Mouse (Mus musculus): ENCODE measurements around the gene Ap1b1. TPM values are rescaled to one million over a fixed set of nuclear protein-coding genes. Genes with fewer than 3 reads are reported as not detected.
A peak's percentile ranks its signal among the peaks of the same experiment; 100 is the strongest.

Ap1b1 gene
- total and polyA plus RNA-seq, 3 experiments, result 38.6 to 57.8 (median 44.2) TPM

GRCm38 (mm10) chr11:4968376-4968775, 18.2 kb upstream of the Ap1b1 start:
- Histone ChIP-seq H3K4me3 (replicated peaks in 1 of 3; ENCODE audit: low read depth in 2 of 3, low read length in 2 of 3, poor library complexity in 1 of 3) (no peak overlapping the region), H3K4me2 (ENCODE audit: insufficient read depth, low read depth, poor library complexity, severe bottlenecking) (no peak overlapping the region), H3K27me3 (replicated peaks) (no peaks in the 10 kb centered on the region), H3K27ac (ENCODE audit: insufficient read depth, low read depth) (no peak overlapping the region), H3K36me3 (replicated peaks in 1 of 2; ENCODE audit: control insufficient read depth in 1 of 2, insufficient read depth in 1 of 2, low read length in 1 of 2) (no peaks in the 10 kb centered on the region), H3K4me1 (ENCODE audit: control insufficient read depth in 1 of 2, insufficient read depth in 2 of 2) (peaks cover 0 to 4% of the 10 kb centered on the region in 2 experiments; a peak in 3 of 4 replicates), H3K9ac (ENCODE audit: insufficient read depth, low read depth) (no peak overlapping the region), H3K79me2 (replicated peaks; ENCODE audit: control insufficient read depth, extremely low read depth, insufficient read depth, poor library complexity, severe bottlenecking) (no peaks in the 10 kb centered on the region), H3K9me3 (replicated peaks; ENCODE audit: low read length) (peaks cover 4% of the 10 kb centered on the region)
- dilution Hi-C loops (cut with MboI; ENCODE audit: extremely low pct_ligation_motif_present, extremely low pct_unique_long_range_greater_than_20kb, low sequenced_read_pairs) (no loop called here), in situ Hi-C loops (cut with MboI; ENCODE audit: low pct_ligation_motif_present, low pct_unique_long_range_greater_than_20kb, low sequenced_read_pairs) (no loop called here)
- TF ChIP-seq ZC3H11A (IDR thresholded peaks at IDR 0.05; ENCODE audit: low read depth, low read length) (no peak), EP300 (IDR thresholded peaks at IDR 0.05; ENCODE audit: low read length) (no peak), MAZ (IDR thresholded peaks at IDR 0.05; ENCODE audit: low read depth, low read length) (no peak), JUN (IDR thresholded peaks at IDR 0.05; ENCODE audit: insufficient read depth, low read depth, low read length) (no peak), POLR2AphosphoS2 (IDR thresholded peaks at IDR 0.05; ENCODE audit: low read depth, low read length) (no peak), MYC (IDR thresholded peaks at IDR 0.05; ENCODE audit: low read depth, low read length) (no peak), GABPA (IDR thresholded peaks at IDR 0.05; ENCODE audit: insufficient replicate concordance, low read depth, low read length) (no peak), MXI1 (IDR thresholded peaks at IDR 0.05; ENCODE audit: low read depth, low read length) (no peak), HCFC1 (IDR thresholded peaks at IDR 0.05; ENCODE audit: low read depth, low read length) (no peak), ZMIZ1 (IDR thresholded peaks at IDR 0.05; ENCODE audit: low read depth, low read length) (no peak), TBP (conservative IDR thresholded peaks at IDR 0.05; ENCODE audit: low read depth, low read length) (no peak), CHD2 (IDR thresholded peaks at IDR 0.05; ENCODE audit: low read length) (no peak)
- DNase-seq (ENCODE audit: extremely low read depth), result no peak

DNA sequence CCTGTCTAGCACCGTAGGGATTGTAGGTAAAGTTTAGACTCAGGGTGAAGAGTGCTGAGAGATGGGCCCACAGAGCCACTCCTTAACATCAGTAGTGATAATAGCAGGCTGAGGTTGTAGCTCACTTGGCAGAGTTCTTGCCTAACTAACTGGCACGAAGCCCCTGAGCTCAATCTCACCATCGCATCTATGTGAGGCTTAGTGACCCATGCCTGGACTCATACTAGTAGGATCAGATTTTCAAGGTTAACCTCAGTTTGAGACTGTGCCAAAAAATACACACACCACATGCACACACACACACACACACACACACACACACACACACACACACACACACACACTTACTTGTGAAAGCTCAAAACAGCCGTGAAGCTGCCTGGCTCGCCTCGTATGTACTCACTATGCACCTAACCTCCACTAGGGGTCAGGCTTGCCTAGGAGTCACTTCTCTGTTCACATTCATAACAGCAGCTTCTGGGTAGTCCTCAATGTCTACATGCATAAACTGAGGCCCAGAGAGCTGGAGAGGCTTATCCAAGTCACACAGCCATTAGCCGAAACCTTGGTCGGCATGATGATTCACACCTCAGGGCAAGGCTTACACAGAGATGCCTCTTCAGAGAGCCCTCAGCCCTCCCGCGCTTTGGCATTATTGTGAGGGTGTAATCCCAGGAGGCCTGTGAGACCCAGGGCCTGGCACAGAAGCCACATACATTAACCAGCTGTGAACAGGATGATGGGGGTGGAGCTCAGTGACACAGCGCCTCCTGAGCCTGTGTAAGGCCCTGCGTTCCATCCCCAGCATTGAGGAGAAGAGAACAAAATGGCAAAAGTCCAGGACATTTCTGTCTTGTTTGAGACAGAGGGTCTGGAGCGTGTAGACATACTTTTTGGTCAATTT, 13.4 kb upstream of the Ap1b1 start:
- no peak overlapping the region for H3K4me3 ChIP-seq (replicated peaks in 1 of 3; ENCODE audit: low read depth in 2 of 3, low read length in 2 of 3, poor library complexity in 1 of 3)
- TF ChIP-seq IRF4 (IDR thresholded peaks at IDR 0.05; ENCODE audit: low read depth, low read length) (peak; percentile 57; the same call in 1 of the 2 replicates), SMC3 (IDR thresholded peaks at IDR 0.05; ENCODE audit: low read depth, low read length) (peak; percentile 53), ZNF384 (IDR thresholded peaks at IDR 0.05; ENCODE audit: low read depth, low read length) (no peak), RAD21 (IDR thresholded peaks at IDR 0.05; ENCODE audit: low read depth, low read length) (peak; percentile 72), MXI1 (IDR thresholded peaks at IDR 0.05; ENCODE audit: low read depth, low read length) (no peak), CTCF (conservative IDR thresholded peaks at IDR 0.05 in 1 of 2, IDR thresholded peaks at IDR 0.05 in 1 of 2; ENCODE audit: low read depth in 2 of 2, low read length in 2 of 2) (peak; percentile 69 to 85)

More for the DNA sequence above, 13.4 kb upstream of the Ap1b1 start:
- Histone ChIP-seq H3K27me3 (replicated peaks) (no peaks in the 10 kb centered on the region), H3K4me2 (ENCODE audit: insufficient read depth, low read depth, poor library complexity, severe bottlenecking) (peak overlapping the region; percentile 55; the same call in 1 of the 2 replicates), H3K79me2 (replicated peaks; ENCODE audit: control insufficient read depth, extremely low read depth, insufficient read depth, poor library complexity, severe bottlenecking) (no peaks in the 10 kb centered on the region), H3K27ac (ENCODE audit: insufficient read depth, low read depth) (no peak overlapping the region), H3K9me3 (replicated peaks; ENCODE audit: low read length) (peaks cover 4% of the 10 kb centered on the region), H3K4me1 (ENCODE audit: control insufficient read depth in 1 of 2, insufficient read depth in 2 of 2) (peaks cover 0 to 28% of the 10 kb centered on the region in 2 experiments; a peak in 2 of 4 replicates), H3K36me3 (replicated peaks in 1 of 2; ENCODE audit: control insufficient read depth in 1 of 2, insufficient read depth in 1 of 2, low read length in 1 of 2) (no peaks in the 10 kb centered on the region), H3K9ac (ENCODE audit: insufficient read depth, low read depth) (no peak overlapping the region)
- dilution Hi-C loops (cut with MboI; ENCODE audit: extremely low pct_ligation_motif_present, extremely low pct_unique_long_range_greater_than_20kb, low sequenced_read_pairs), result no loop called here
- in situ Hi-C loops (cut with MboI; ENCODE audit: low pct_ligation_motif_present, low pct_unique_long_range_greater_than_20kb, low sequenced_read_pairs), result no loop called here
- DNase-seq (ENCODE audit: extremely low read depth), result peak; percentile 83

All from CH12.LX (cell line).